14 mouse cellular contexts compared by ENCODE assay signal in genomic region chr10:120911971-120912370, GRCm38 (mm10). TPM values are rescaled to one million over a fixed set of nuclear protein-coding genes. Genes with fewer than 3 reads are reported as not detected.
DNase-seq lines count a peak whose midpoint lies in the region; ATAC-seq and TF ChIP-seq lines count a peak whose summit lies in the region.
"Had no signal": no experiment of that assay in that cellular context is flagged by ENCODE, and none has a peak within 500 bp of the region (broad histone marks: within the 10 kb centered on the region; RNA-seq: fewer than 3 reads in every experiment).

No protein-coding gene starts in this region.

- H3K4me3 ChIP-seq in hindbrain, postnatal 0 days (ENCODE audit: low read length) = no peak overlapping the region
- H3K4me3 ChIP-seq in hindbrain, embryonic 10.5 days = no peak overlapping the region
- H3K4me3 ChIP-seq in lung, postnatal 0 days (ENCODE audit: low read depth, low read length) = no peak overlapping the region
- no peak overlapping the region for H3K4me3 ChIP-seq in bone marrow, adult 2 months (replicated peaks; ENCODE audit: control insufficient read depth, low read depth, low read length)
- H3K4me3 ChIP-seq: hindbrain, embryonic 12.5 days; limb, embryonic 15.5 days; midbrain, embryonic 10.5 days had no signal

- H3K27me3 ChIP-seq in hindbrain, postnatal 0 days (ENCODE audit: insufficient read depth, low read length) = no peaks in the 10 kb centered on the region
- H3K27me3 ChIP-seq in hindbrain, embryonic 10.5 days (ENCODE audit: insufficient read depth, poor library complexity, severe bottlenecking) = no peaks in the 10 kb centered on the region
- H3K27me3 ChIP-seq in lung, postnatal 0 days (replicated peaks; ENCODE audit: insufficient read depth, low read length) = no peaks in the 10 kb centered on the region
- H3K27me3 ChIP-seq: hindbrain, embryonic 12.5 days; limb, embryonic 15.5 days had no signal

- H3K4me2 ChIP-seq in hindbrain, postnatal 0 days (ENCODE audit: low read depth, low read length) = no peak overlapping the region
- no peak overlapping the region for H3K4me2 ChIP-seq in lung, postnatal 0 days (replicated peaks; ENCODE audit: low read depth, low read length)
- H3K4me2 ChIP-seq: hindbrain, embryonic 12.5 days; limb, embryonic 15.5 days had no signal

- DNase-seq in hindbrain, postnatal 0 days (ENCODE audit: low spot score) = no peak
- no peak for DNase-seq in hindbrain, embryonic 10.5 days (ENCODE audit: low spot score)
- peak; percentile 48 for DNase-seq in lung, postnatal 0 days (ENCODE audit: low spot score)
- DNase-seq in lung, postnatal 14 days = no peak
- no peak for DNase-seq in cerebellum, postnatal 25 days
- no peak for DNase-seq in heart, adult 8-10 months (ENCODE audit: low spot score)
- DNase-seq: cerebellum, adult 9-10 months; heart, adult 18-20 months; kidney, postnatal 14 days had no signal

- peak; percentile 33 for TF ChIP-seq CTCF in hindbrain, postnatal 0 days (IDR thresholded peaks at IDR 0.05; ENCODE audit: low read depth)
- peak; percentile 59 for TF ChIP-seq CTCF in lung, postnatal 0 days (IDR thresholded peaks at IDR 0.05)
- peak; percentile 17; the same call in 1 of the 2 replicates for TF ChIP-seq CTCF in bone marrow, adult 2 months (IDR thresholded peaks at IDR 0.05; ENCODE audit: control insufficient read depth, insufficient read depth, low read length)

- 87% methylated on average over 4 of the region's 4 CpGs for WGBS in hindbrain, postnatal 0 days
- 80% methylated on average over 4 of the region's 4 CpGs for WGBS in hindbrain, embryonic 10.5 days
- 74% methylated on average over 4 of the region's 4 CpGs for WGBS in lung, postnatal 0 days
- WGBS in bone marrow, adult 2 months = 78% methylated on average over 4 of the region's 4 CpGs

- no peak for TF ChIP-seq POLR2A in bone marrow, adult 2 months (IDR thresholded peaks at IDR 0.05; ENCODE audit: borderline replicate concordance, control insufficient read depth, low read depth, low read length)

- H3K9ac ChIP-seq in hindbrain, postnatal 0 days (replicated peaks; ENCODE audit: low read length) = no peak overlapping the region
- no peak overlapping the region for H3K9ac ChIP-seq in lung, postnatal 0 days (replicated peaks; ENCODE audit: low read depth)
- H3K9ac ChIP-seq: hindbrain, embryonic 12.5 days; limb, embryonic 15.5 days had no signal

- no peaks in the 10 kb centered on the region for H3K36me3 ChIP-seq in hindbrain, postnatal 0 days (ENCODE audit: insufficient read depth, low read length)
- H3K36me3 ChIP-seq in hindbrain, embryonic 10.5 days = no peaks in the 10 kb centered on the region
- H3K36me3 ChIP-seq in lung, postnatal 0 days (ENCODE audit: insufficient read depth, low read length) = no peaks in the 10 kb centered on the region
- H3K36me3 ChIP-seq: hindbrain, embryonic 12.5 days; limb, embryonic 15.5 days; midbrain, embryonic 10.5 days had no signal

- TF ChIP-seq EP300 in lung, postnatal 0 days (IDR thresholded peaks at IDR 0.05) = no peak

- no peaks in the 10 kb centered on the region for H3K9me3 ChIP-seq in hindbrain, postnatal 0 days (ENCODE audit: low read length)
- no peaks in the 10 kb centered on the region for H3K9me3 ChIP-seq in hindbrain, embryonic 10.5 days
- no peaks in the 10 kb centered on the region for H3K9me3 ChIP-seq in lung, postnatal 0 days (ENCODE audit: low read length)
- H3K9me3 ChIP-seq: hindbrain, embryonic 12.5 days; limb, embryonic 15.5 days; midbrain, embryonic 10.5 days had no signal

- ATAC-seq in hindbrain, postnatal 0 days = no peak
- no peak for ATAC-seq in lung, postnatal 0 days
- ATAC-seq in megakaryocyte-erythroid progenitor cell, adult 5-6 weeks (replicated peaks; ENCODE audit: low FRiP score, low TSS enrichment, poor library complexity, severe bottlenecking) = 0 out of 2 replicates have a peak, but pooled peaks have one; percentile 53

- H3K4me1 ChIP-seq in hindbrain, postnatal 0 days (ENCODE audit: insufficient read depth, low read length) = no peaks in the 10 kb centered on the region
- 0 out of 2 replicates have a peak, but pooled peaks cover 3% of the 10 kb centered on the region for H3K4me1 ChIP-seq in hindbrain, embryonic 10.5 days (replicated peaks)
- H3K4me1 ChIP-seq in lung, postnatal 0 days (ENCODE audit: insufficient read depth, low read depth, low read length) = peaks cover 6% of the 10 kb centered on the region
- H3K4me1 ChIP-seq in bone marrow, adult 2 months (ENCODE audit: control insufficient read depth, insufficient read depth, low read length) = no peaks in the 10 kb centered on the region
- H3K4me1 ChIP-seq: hindbrain, embryonic 12.5 days; midbrain, embryonic 10.5 days had no signal

- no peak overlapping the region for H3K27ac ChIP-seq in hindbrain, postnatal 0 days
- no peak overlapping the region for H3K27ac ChIP-seq in hindbrain, embryonic 10.5 days
- H3K27ac ChIP-seq in lung, postnatal 0 days (ENCODE audit: low read length) = no peak overlapping the region
- no peak overlapping the region for H3K27ac ChIP-seq in bone marrow, adult 2 months (ENCODE audit: control insufficient read depth, insufficient read depth, low read depth, low read length, poor library complexity)
- H3K27ac ChIP-seq: hindbrain, embryonic 12.5 days; limb, embryonic 15.5 days; midbrain, embryonic 10.5 days had no signal

RNA-seq across cellular contexts. Expression of gene Msrb3, which starts 13.1 kb away (rescaled TPM):
- 5.6 and 5.7 TPM in 2 replicates for total RNA-seq in hindbrain, postnatal 0 days (2014; rRNA removed)
- polyA plus RNA-seq in hindbrain, postnatal 0 days (2015; fragmentation: Nextera tagmentation; extraction: Ambion mirVana) = 1.2 and 1.6 TPM in 2 replicates
- 3.1 and 4.5 TPM in 2 replicates for polyA plus RNA-seq in hindbrain, embryonic 10.5 days (2016; fragmentation: Nextera tagmentation; extraction: Ambion mirVana)
- polyA plus RNA-seq in lung, postnatal 0 days (2015; fragmentation: Nextera tagmentation; extraction: Ambion mirVana) = 18.5 and 18.8 TPM in 2 replicates
- 1.8 and 3.7 TPM in 2 replicates for polyA plus RNA-seq in bone marrow, adult 2 months (2011; ENCODE audit: insufficient read depth, insufficient read length, low replicate concordance, missing spikeins)
- 0.37 TPM in 1 of 2 replicates, not detected in the other for total RNA-seq in megakaryocyte-erythroid progenitor cell, adult 5-6 weeks (2014; fragmentation: Nextera tagmentation)
- total RNA-seq in megakaryocyte-erythroid progenitor cell, adult 5-6 weeks (2017) = 0.88 TPM in 1 of 2 replicates, not detected in the other
- 100 to 1,000 TPM in 2 of 4 experiments, 10 to 100 TPM in 2; 84.9 to 110 (median 102) TPM for total RNA-seq in heart, adult 8-10 months (2022)
